Mouse (Mus musculus): Measurements from ENCODE around the gene 1700019N19Rik. TPM values are rescaled to one million over a fixed set of nuclear protein-coding genes. Genes with fewer than 3 reads are reported as not detected.

The 1700019N19Rik gene
- total and polyA plus RNA-seq, 2 experiments from 2014 or later = not detected

DNA sequence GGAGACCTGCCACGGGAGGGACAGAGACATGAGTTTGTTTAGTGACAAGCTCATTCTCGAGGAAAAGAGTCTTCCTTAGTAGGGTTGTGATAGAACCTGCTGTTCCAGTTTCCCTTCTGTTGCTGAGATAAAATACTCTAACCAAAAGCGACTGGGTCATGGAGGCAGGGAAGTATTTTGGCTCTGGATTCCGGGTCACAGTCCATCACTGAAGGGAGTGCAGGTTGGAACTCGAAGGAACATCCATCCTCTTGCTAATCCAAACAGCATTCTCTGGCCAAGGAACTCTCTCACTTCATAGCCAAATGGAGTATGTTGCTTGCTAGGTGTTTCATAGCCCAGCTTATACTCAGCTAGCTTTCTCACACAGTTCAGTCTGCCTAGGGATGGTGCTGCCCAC is 17.8 kb downstream of the 1700019N19Rik start:
- WGBS = 76% methylated on average over 5 of the region's 5 CpGs
- Histone ChIP-seq H3K4me2 (ENCODE audit: low read depth) (no peak overlapping the region), H3K36me3 (ENCODE audit: insufficient read depth) (no peaks in the 10 kb centered on the region), H3K9me3 (ENCODE audit: low read length) (no peaks in the 10 kb centered on the region), H3K27ac (ENCODE audit: low read depth, low read length) (no peak overlapping the region), H3K9ac (no peak overlapping the region), H3K4me3 (ENCODE audit: low read depth, low read length) (no peak overlapping the region), H3K27me3 (ENCODE audit: insufficient read depth, low read length) (no peaks in the 10 kb centered on the region), H3K4me1 (ENCODE audit: insufficient read depth) (no peaks in the 10 kb centered on the region)
- DNase-seq (no peak), ATAC-seq (no peak)
- TF ChIP-seq CTCF (IDR thresholded peaks at IDR 0.05; ENCODE audit: low read depth) = no peak

- TF ChIP-seq CTCF (IDR thresholded peaks at IDR 0.05; ENCODE audit: low read depth) = no peak
- no peak overlapping the region for H3K4me2 ChIP-seq (ENCODE audit: low read depth)
- ATAC-seq (no peak), DNase-seq (no peak)
- H3K9ac ChIP-seq = no peak overlapping the region
- H3K27me3 ChIP-seq (ENCODE audit: insufficient read depth, low read length) = no peaks in the 10 kb centered on the region
- H3K9me3 ChIP-seq (ENCODE audit: low read length) = no peaks in the 10 kb centered on the region
- H3K36me3 ChIP-seq (ENCODE audit: insufficient read depth) = no peaks in the 10 kb centered on the region
- 0 out of 2 replicates have a peak, but pooled peaks cover 4% of the 10 kb centered on the region for H3K4me1 ChIP-seq (ENCODE audit: insufficient read depth)
- WGBS = 15% methylated on average over 6 of the region's 6 CpGs
- H3K4me3 ChIP-seq (ENCODE audit: low read depth, low read length) = no peak overlapping the region
- no peak overlapping the region for H3K27ac ChIP-seq (ENCODE audit: low read depth, low read length)
Observed at GRCm38 (mm10) chr19:58767329-58767728, 26.9 kb downstream of the 1700019N19Rik start.

DNA sequence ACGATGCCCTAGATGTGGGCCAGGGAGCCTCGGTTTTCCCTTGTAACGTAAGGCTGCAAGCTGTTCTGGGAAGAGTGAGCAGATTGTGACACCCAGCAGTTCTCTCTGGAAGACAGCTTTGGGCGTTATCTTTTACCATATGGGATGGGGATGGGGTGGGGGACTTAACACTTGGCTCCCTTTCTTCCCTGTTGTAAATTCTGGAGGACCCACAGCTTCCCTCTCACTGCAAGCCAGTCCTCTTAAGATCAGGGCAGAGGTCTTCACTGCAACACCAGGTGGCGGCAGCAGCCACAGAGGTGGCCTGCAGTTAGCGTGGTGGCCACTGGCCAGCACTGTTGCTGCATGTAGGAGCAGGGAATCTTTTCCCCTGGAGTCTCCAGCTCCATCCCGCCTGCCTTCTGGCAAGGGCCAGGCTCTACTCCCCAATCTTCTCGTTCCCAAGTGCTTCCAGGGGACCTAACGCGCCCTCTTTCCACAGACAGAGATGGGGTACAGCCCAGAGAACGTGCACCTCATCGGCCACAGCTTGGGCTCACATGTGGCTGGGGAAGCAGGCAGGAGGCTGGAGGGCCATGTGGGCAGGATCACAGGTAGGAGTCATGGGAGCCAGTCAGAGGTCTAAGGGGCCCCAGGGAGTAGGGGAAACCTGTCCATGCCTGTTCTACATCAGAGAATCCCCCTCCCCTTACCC is 31.3 kb downstream of the 1700019N19Rik start:
- Histone ChIP-seq H3K9me3 (ENCODE audit: low read length) (no peaks in the 10 kb centered on the region), H3K27me3 (ENCODE audit: insufficient read depth, low read length) (no peaks in the 10 kb centered on the region), H3K4me2 (ENCODE audit: low read depth) (peak overlapping the region; percentile 2; the same call in 1 of the 2 replicates), H3K9ac (no peak overlapping the region), H3K27ac (ENCODE audit: low read depth, low read length) (peak overlapping the region; percentile 6), H3K4me1 (ENCODE audit: insufficient read depth) (0 out of 2 replicates have a peak, but pooled peaks cover 4% of the 10 kb centered on the region), H3K36me3 (ENCODE audit: insufficient read depth) (no peaks in the 10 kb centered on the region), H3K4me3 (ENCODE audit: low read depth, low read length) (no peak overlapping the region)
- TF ChIP-seq CTCF (IDR thresholded peaks at IDR 0.05; ENCODE audit: low read depth) = peak; percentile 93
- DNase-seq = peak; percentile 85
- WGBS = 13% methylated on average over 12 of the region's 12 CpGs
- ATAC-seq = peak; percentile 92

GRCm38 (mm10) chr19:58762316-58762715 is 31.9 kb downstream of the 1700019N19Rik start:
- no peak overlapping the region for H3K27ac ChIP-seq (ENCODE audit: low read depth, low read length)
- TF ChIP-seq CTCF (IDR thresholded peaks at IDR 0.05; ENCODE audit: low read depth) = no peak
- H3K4me1 ChIP-seq (ENCODE audit: insufficient read depth) = 0 out of 2 replicates have a peak, but pooled peaks cover 4% of the 10 kb centered on the region
- no peaks in the 10 kb centered on the region for H3K9me3 ChIP-seq (ENCODE audit: low read length)
- H3K36me3 ChIP-seq (ENCODE audit: insufficient read depth) = no peaks in the 10 kb centered on the region
- no peak overlapping the region for H3K4me2 ChIP-seq (ENCODE audit: low read depth)
- no peak for DNase-seq
- H3K9ac ChIP-seq = no peak overlapping the region
- no peak overlapping the region for H3K4me3 ChIP-seq (ENCODE audit: low read depth, low read length)
- no peaks in the 10 kb centered on the region for H3K27me3 ChIP-seq (ENCODE audit: insufficient read depth, low read length)
- 37% methylated on average over 6 of the region's 6 CpGs for WGBS
- ATAC-seq = peak; percentile 47

DNA sequence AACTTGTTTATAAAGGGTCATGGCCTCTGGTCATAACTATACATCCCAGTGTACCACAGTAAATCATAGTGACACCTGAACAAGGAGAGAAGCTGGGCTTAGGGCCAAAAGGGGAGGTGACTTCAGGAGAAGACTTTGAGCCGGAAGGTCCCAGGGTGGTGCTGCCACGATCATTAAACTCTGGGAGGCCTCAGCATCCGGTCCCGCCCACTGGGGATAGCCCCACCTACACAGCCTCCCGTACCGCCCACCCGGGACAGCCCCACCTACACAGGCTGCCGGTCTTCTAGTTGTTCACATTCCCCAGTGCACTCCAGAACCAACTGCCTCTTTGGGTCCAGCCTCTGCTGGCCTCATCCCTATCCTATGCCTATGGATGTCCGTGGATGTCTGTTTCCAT is 34.8 kb downstream of the 1700019N19Rik start, which contains the start of gene Pnliprp2:
Pnliprp2 (plus strand) TSS at position 297 of the 400 bp plus-strand sequence.
- Histone ChIP-seq H3K36me3 (ENCODE audit: insufficient read depth) (no peaks in the 10 kb centered on the region), H3K27ac (ENCODE audit: low read depth, low read length) (no peak within 1 kb of the TSS), H3K4me1 (ENCODE audit: insufficient read depth) (0 out of 2 replicates have a peak, but pooled peaks cover 4% of the 10 kb centered on the region), H3K4me3 (ENCODE audit: low read depth, low read length) (no peak within 1 kb of the TSS), H3K9me3 (ENCODE audit: low read length) (no peaks in the 10 kb centered on the region), H3K27me3 (ENCODE audit: insufficient read depth, low read length) (no peaks in the 10 kb centered on the region), H3K4me2 (ENCODE audit: low read depth) (no peak within 1 kb of the TSS), H3K9ac (no peak within 1 kb of the TSS)
- TF ChIP-seq CTCF (IDR thresholded peaks at IDR 0.05; ENCODE audit: low read depth) = no peak
- WGBS = 68% methylated on average over 9 of the region's 9 CpGs
- DNase-seq (no peak), ATAC-seq (no peak)

GRCm38 (mm10) chr19:58758871-58759270 is 35.4 kb downstream of the 1700019N19Rik start:
- Histone ChIP-seq H3K36me3 (ENCODE audit: insufficient read depth) (no peaks in the 10 kb centered on the region), H3K9ac (no peak overlapping the region), H3K4me2 (ENCODE audit: low read depth) (no peak overlapping the region), H3K4me1 (ENCODE audit: insufficient read depth) (0 out of 2 replicates have a peak, but pooled peaks cover 4% of the 10 kb centered on the region), H3K27ac (ENCODE audit: low read depth, low read length) (no peak overlapping the region), H3K27me3 (ENCODE audit: insufficient read depth, low read length) (no peaks in the 10 kb centered on the region), H3K4me3 (ENCODE audit: low read depth, low read length) (no peak overlapping the region), H3K9me3 (ENCODE audit: low read length) (no peaks in the 10 kb centered on the region)
- TF ChIP-seq CTCF (IDR thresholded peaks at IDR 0.05; ENCODE audit: low read depth) = no peak
- DNase-seq = no peak
- ATAC-seq = no peak
- 84% methylated on average over 4 of the region's 4 CpGs for WGBS

DNA sequence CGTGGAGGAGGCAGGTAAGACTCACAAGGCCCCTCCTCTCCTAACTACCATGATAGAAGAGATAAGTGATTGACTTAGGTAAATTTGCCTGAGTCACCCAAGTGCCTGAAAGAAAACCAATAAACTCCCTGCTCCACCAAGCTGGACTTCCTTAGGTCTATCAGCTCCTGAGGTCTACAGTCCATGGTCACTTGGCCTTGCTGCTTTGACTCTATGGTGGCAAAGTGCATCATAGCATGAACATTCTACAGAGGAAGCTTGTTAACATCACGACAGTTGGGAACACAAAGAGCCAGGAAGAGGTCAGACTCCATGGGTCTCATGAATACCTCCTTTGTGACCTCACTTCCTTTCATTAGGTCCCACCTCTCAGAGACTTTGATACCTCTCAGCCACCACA is 42.8 kb downstream of the 1700019N19Rik start:
- ATAC-seq = no peak
- no peaks in the 10 kb centered on the region for H3K36me3 ChIP-seq (ENCODE audit: insufficient read depth)
- 76% methylated on average over 2 of the region's 2 CpGs for WGBS

More for the DNA sequence above, 42.8 kb downstream of the 1700019N19Rik start:
- no peak overlapping the region for H3K4me2 ChIP-seq (ENCODE audit: low read depth)
- H3K9ac ChIP-seq = no peak overlapping the region
- TF ChIP-seq CTCF (IDR thresholded peaks at IDR 0.05; ENCODE audit: low read depth) = no peak
- no peaks in the 10 kb centered on the region for H3K27me3 ChIP-seq (ENCODE audit: insufficient read depth, low read length)
- DNase-seq = no peak
- no peak overlapping the region for H3K27ac ChIP-seq (ENCODE audit: low read depth, low read length)
- no peaks in the 10 kb centered on the region for H3K4me1 ChIP-seq (ENCODE audit: insufficient read depth)
- no peaks in the 10 kb centered on the region for H3K9me3 ChIP-seq (ENCODE audit: low read length)
- no peak overlapping the region for H3K4me3 ChIP-seq (ENCODE audit: low read depth, low read length)

Data from forebrain, postnatal 0 days (tissue).